In the genomic region with DNA sequence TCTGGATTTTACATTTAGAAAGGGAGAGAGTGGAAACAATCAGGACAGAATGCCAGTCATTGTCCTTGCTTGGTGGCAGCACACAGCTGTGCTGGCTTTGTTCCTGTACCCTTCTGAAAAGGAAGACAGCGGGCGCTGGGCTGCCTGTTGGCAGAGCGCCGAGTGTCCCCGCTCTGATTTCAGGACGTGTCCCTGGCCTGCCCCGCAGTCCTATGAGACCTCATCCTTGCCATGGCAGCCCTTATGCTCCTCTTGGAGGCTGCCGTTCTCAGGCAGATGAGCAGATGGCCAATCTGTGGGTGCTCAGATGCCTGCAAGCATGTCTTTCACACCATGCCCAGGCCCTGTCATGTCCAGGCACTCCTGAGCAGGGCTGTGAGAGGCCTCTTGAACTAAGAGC, we compare ENCODE assay signal across 11 mouse cellular contexts. TPM values are rescaled to one million over a fixed set of nuclear protein-coding genes. Genes with fewer than 3 reads are reported as not detected.
A peak's percentile ranks its signal among the peaks of the same experiment; 100 is the strongest.
DNase-seq lines count a peak whose midpoint lies in the region; ATAC-seq lines count a peak whose summit lies in the region.
"Had no signal": no experiment of that assay in that cellular context is flagged by ENCODE, and none has a peak within 500 bp of the region (broad histone marks: within the 10 kb centered on the region; RNA-seq: fewer than 3 reads in every experiment).

No protein-coding gene starts in this region.

- no peak overlapping the region for H3K27ac ChIP-seq in embryonic facial prominence, embryonic 14.5 days (replicated peaks; ENCODE audit: low read depth, low read length)
- no peak overlapping the region for H3K27ac ChIP-seq in embryonic facial prominence, embryonic 10.5 days (replicated peaks)

- no peak for ATAC-seq in embryonic facial prominence, embryonic 14.5 days (ENCODE audit: low read depth)
- ATAC-seq in granulocyte monocyte progenitor cell, adult 5-6 weeks (replicated peaks; ENCODE audit: poor library complexity, severe bottlenecking): no peak

- 81% methylated on average over 8 of the region's 8 CpGs for WGBS in embryonic facial prominence, embryonic 14.5 days
- 86% methylated on average over 8 of the region's 8 CpGs for WGBS in embryonic facial prominence, embryonic 10.5 days

- no peak overlapping the region for H3K9ac ChIP-seq in embryonic facial prominence, embryonic 14.5 days (ENCODE audit: low read depth, low read length)

- H3K9me3 ChIP-seq in embryonic facial prominence, embryonic 14.5 days (ENCODE audit: control insufficient read depth, low read length): no peaks in the 10 kb centered on the region
- H3K9me3 ChIP-seq in embryonic facial prominence, embryonic 10.5 days: no peaks in the 10 kb centered on the region

- no peak overlapping the region for H3K4me3 ChIP-seq in embryonic facial prominence, embryonic 14.5 days (ENCODE audit: low read depth, low read length)
- no peak overlapping the region for H3K4me3 ChIP-seq in embryonic facial prominence, embryonic 10.5 days

- no peaks in the 10 kb centered on the region for H3K27me3 ChIP-seq in embryonic facial prominence, embryonic 14.5 days (replicated peaks; ENCODE audit: control insufficient read depth, insufficient read depth, low read length)
- H3K27me3 ChIP-seq in embryonic facial prominence, embryonic 10.5 days (replicated peaks; ENCODE audit: low read depth, poor library complexity, severe bottlenecking): no peaks in the 10 kb centered on the region

- DNase-seq in embryonic facial prominence, embryonic 14.5 days (ENCODE audit: low spot score): peak; percentile 14
- DNase-seq in embryonic facial prominence, embryonic 10.5 days (ENCODE audit: low spot score): no peak
- DNase-seq in ZHBTc4 (ENCODE audit: low read depth, low spot score): peak; percentile 11
- DNase-seq in cerebellum, postnatal 25 days: peak; percentile 87 to 89
- DNase-seq in layer of hippocampus, adult 9-10 months (ENCODE audit: low spot score): peak; percentile 39
- DNase-seq in lung, postnatal 25 days (ENCODE audit: low spot score): no peak
- DNase-seq in embryo, embryonic 11 days: no peak
- DNase-seq: kidney, adult 2 months; spleen, adult 18-20 months had no signal

- no peaks in the 10 kb centered on the region for H3K4me1 ChIP-seq in embryonic facial prominence, embryonic 14.5 days (ENCODE audit: control insufficient read depth, insufficient read depth, low read length)
- no peaks in the 10 kb centered on the region for H3K4me1 ChIP-seq in embryonic facial prominence, embryonic 10.5 days

- no peak overlapping the region for H3K4me2 ChIP-seq in embryonic facial prominence, embryonic 14.5 days (ENCODE audit: low read depth, low read length)

- no peaks in the 10 kb centered on the region for H3K36me3 ChIP-seq in embryonic facial prominence, embryonic 14.5 days (ENCODE audit: control insufficient read depth, insufficient read depth, low read length)
- no peaks in the 10 kb centered on the region for H3K36me3 ChIP-seq in embryonic facial prominence, embryonic 10.5 days (replicated peaks)

RNA-seq across cellular contexts. Expression of gene Begain, which starts 17.7 kb away (rescaled TPM):
- polyA plus RNA-seq in embryonic facial prominence, embryonic 14.5 days (2014; fragmentation: Nextera tagmentation; extraction: Ambion mirVana): 15.7 and 18.6 TPM in 2 replicates
- polyA plus RNA-seq in embryonic facial prominence, embryonic 10.5 days (2016; fragmentation: Nextera tagmentation; extraction: Ambion mirVana): 2.3 and 3.1 TPM in 2 replicates
- 0.47 TPM in 1 of 2 replicates, not detected in the other for total RNA-seq in granulocyte monocyte progenitor cell, adult 5-6 weeks (2014; fragmentation: Nextera tagmentation)
- not detected in 2 replicates for total RNA-seq in granulocyte monocyte progenitor cell, adult 5-6 weeks (2017)
- total RNA-seq: liver, adult 2 months had no signal
- polyA plus RNA-seq: liver, adult 2 months had no signal

Comparison
In these comparisons a context has a peak if more than half of its experiments do, and no peak if none do; other contexts are left out.
1. DNase-seq: peak in embryonic facial prominence, embryonic 14.5 days (single experiment), ZHBTc4 (single experiment), cerebellum, postnatal 25 days (2 of 2) and layer of hippocampus, adult 9-10 months (single experiment); none in embryonic facial prominence, embryonic 10.5 days (single experiment), lung, postnatal 25 days (single experiment) and embryo, embryonic 11 days (single experiment).